Mouse (Mus musculus): Measurements from ENCODE around the gene Rcan1.

DNA sequence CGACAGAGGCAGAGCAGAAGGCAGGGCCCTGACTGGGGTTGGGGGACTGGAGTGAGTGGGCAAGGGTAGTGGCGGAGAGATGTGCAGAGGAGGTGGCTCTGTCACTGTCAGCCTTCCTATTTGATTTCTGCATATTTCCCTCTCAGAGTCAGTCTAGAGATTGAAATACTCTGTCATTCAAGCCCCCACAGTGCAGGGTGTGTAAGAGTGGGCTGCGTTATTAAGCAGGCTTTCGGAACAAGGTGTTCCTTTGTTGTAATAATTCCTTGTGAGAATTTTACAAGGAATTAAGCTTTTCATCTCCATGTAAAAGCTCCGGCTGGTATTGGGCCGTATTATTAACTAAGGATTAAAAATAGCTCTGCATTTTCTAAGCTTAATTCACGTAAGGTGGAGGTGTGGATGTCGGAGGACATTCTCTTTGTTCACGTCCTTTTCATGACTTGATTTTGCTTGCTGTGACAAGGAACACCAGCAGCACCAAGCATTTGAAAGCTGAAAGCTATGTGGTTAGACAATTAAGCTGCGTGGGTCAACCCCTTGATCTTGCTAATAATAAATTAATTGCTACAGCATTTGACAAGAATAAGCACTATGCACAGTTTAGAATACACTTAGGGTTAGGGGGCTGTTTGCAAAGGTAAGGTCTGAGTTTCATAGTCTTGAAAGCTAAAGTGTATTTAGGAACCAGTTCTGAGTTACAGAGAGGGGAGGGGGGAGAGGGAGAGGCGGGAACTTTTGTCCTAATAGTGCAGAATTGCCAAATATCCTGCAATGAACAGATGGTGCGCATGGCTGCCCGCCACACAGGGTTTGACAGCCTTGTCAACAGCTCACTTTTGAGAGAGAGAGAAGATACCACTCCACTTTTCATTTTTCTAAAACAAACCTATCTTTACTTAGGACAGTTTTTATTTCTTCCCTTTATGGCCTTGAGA lies 40.4 kb upstream of the Rcan1 start:
- TF ChIP-seq CTCF (IDR thresholded peaks at IDR 0.05; ENCODE audit: borderline replicate concordance, extremely low read depth, insufficient read depth, insufficient read length), result no peak
- no peak for TF ChIP-seq POLR2A (IDR thresholded peaks at IDR 0.05; ENCODE audit: borderline replicate concordance, extremely low read depth, insufficient read depth, insufficient read length, poor library complexity, severe bottlenecking)
